In genomic region chr7:12986906-12987305, GRCm38 (mm10) we compare ENCODE assay signal across 21 mouse cellular contexts. TPM values are rescaled to one million over a fixed set of nuclear protein-coding genes. Genes with fewer than 3 reads are reported as not detected.
DNase-seq lines count a peak whose midpoint lies in the region; ATAC-seq and TF ChIP-seq lines count a peak whose summit lies in the region.
"Had no signal": no experiment of that assay in that cellular context is flagged by ENCODE, and none has a peak within 500 bp of the region (broad histone marks: within the 10 kb centered on the region; RNA-seq: fewer than 3 reads in every experiment).

No protein-coding gene starts in this region.

- WGBS in liver, embryonic 11.5 days = 74% methylated on average over 8 of the region's 8 CpGs
- WGBS in liver, embryonic 15.5 days (ENCODE audit: insufficient replicate concordance) = 66% methylated on average over 8 of the region's 8 CpGs
- 85% methylated on average over 8 of the region's 8 CpGs for WGBS in heart, embryonic 10.5 days

- no peaks in the 10 kb centered on the region for H3K27me3 ChIP-seq in liver, embryonic 11.5 days (replicated peaks; ENCODE audit: control insufficient read depth, insufficient read depth, low read length)
- H3K27me3 ChIP-seq in liver, embryonic 15.5 days = no peaks in the 10 kb centered on the region
- no peaks in the 10 kb centered on the region for H3K27me3 ChIP-seq in heart, embryonic 10.5 days (ENCODE audit: insufficient read depth, poor library complexity, severe bottlenecking)
- H3K27me3 ChIP-seq: embryonic facial prominence, embryonic 13.5 days; Patski had no signal

- H3K9me3 ChIP-seq in liver, embryonic 11.5 days (ENCODE audit: control insufficient read depth, low read length) = no peaks in the 10 kb centered on the region
- no peaks in the 10 kb centered on the region for H3K9me3 ChIP-seq in liver, embryonic 15.5 days (replicated peaks)
- no peaks in the 10 kb centered on the region for H3K9me3 ChIP-seq in heart, embryonic 10.5 days
- H3K9me3 ChIP-seq: embryonic facial prominence, embryonic 13.5 days; hindbrain, embryonic 10.5 days had no signal

- no peaks in the 10 kb centered on the region for H3K36me3 ChIP-seq in liver, embryonic 11.5 days (ENCODE audit: control insufficient read depth, insufficient read depth, low read length)
- H3K36me3 ChIP-seq in liver, embryonic 15.5 days (replicated peaks) = no peaks in the 10 kb centered on the region
- peaks cover 8% of the 10 kb centered on the region for H3K36me3 ChIP-seq in heart, embryonic 10.5 days

- peak overlapping the region; percentile 71; the same call in 1 of the 2 replicates for H3K27ac ChIP-seq in liver, embryonic 11.5 days (ENCODE audit: low read depth, low read length)
- H3K27ac ChIP-seq in bone marrow macrophage, adult 2 months (ENCODE audit: insufficient read depth, low read depth, low read length) = peak overlapping the region; percentile 67
- H3K27ac ChIP-seq in liver, embryonic 15.5 days (replicated peaks) = peak overlapping the region; percentile 66; the same call in 1 of the 2 replicates
- no peak overlapping the region for H3K27ac ChIP-seq in heart, embryonic 10.5 days
- H3K27ac ChIP-seq: embryonic facial prominence, embryonic 13.5 days; hindbrain, embryonic 10.5 days; hindbrain, embryonic 14.5 days had no signal

- no peak overlapping the region for H3K4me2 ChIP-seq in liver, embryonic 11.5 days
- H3K4me2 ChIP-seq in liver, embryonic 15.5 days = no peak overlapping the region
- H3K4me2 ChIP-seq: embryonic facial prominence, embryonic 13.5 days; heart, embryonic 11.5 days; hindbrain, embryonic 14.5 days had no signal

- TF ChIP-seq POLR2A in bone marrow macrophage, adult 2 months (IDR thresholded peaks at IDR 0.05; ENCODE audit: borderline replicate concordance, low read depth, low read length) = no peak

- no peak for DNase-seq in liver, embryonic 11.5 days (ENCODE audit: low spot score)
- DNase-seq in liver = no peak
- no peak for DNase-seq in heart, embryonic 10.5 days (ENCODE audit: low spot score)
- no peak for DNase-seq in heart, adult 9 months (ENCODE audit: low spot score in 2 of 2)
- no peak for DNase-seq in embryo, embryonic 10 days (ENCODE audit: low spot score)
- DNase-seq: adrenal gland, adult 8-10 months; adrenal gland, postnatal 36 days; cerebellum, adult 11 months; cerebellum, adult 8-10 months; cerebellum, postnatal 14 days; gastrocnemius, postnatal 36 days; heart, adult 11 months had no signal

- no peak overlapping the region for H3K9ac ChIP-seq in liver, embryonic 11.5 days (ENCODE audit: low read depth, low read length)
- H3K9ac ChIP-seq in liver, embryonic 15.5 days = no peak overlapping the region
- H3K9ac ChIP-seq: embryonic facial prominence, embryonic 13.5 days; hindbrain, embryonic 14.5 days had no signal

- TF ChIP-seq CTCF in bone marrow macrophage, adult 2 months (IDR thresholded peaks at IDR 0.05; ENCODE audit: low read depth, low read length) = no peak

- H3K4me3 ChIP-seq in liver, embryonic 11.5 days (ENCODE audit: low read depth, low read length) = no peak overlapping the region
- no peak overlapping the region for H3K4me3 ChIP-seq in bone marrow macrophage, adult 2 months (ENCODE audit: insufficient read depth, low read length)
- no peak overlapping the region for H3K4me3 ChIP-seq in liver, embryonic 15.5 days (replicated peaks)
- no peak overlapping the region for H3K4me3 ChIP-seq in heart, embryonic 10.5 days
- H3K4me3 ChIP-seq: embryonic facial prominence, embryonic 13.5 days; hindbrain, embryonic 10.5 days had no signal

- H3K4me1 ChIP-seq in liver, embryonic 11.5 days (replicated peaks; ENCODE audit: control insufficient read depth, insufficient read depth, low read length) = peaks cover 13% of the 10 kb centered on the region
- H3K4me1 ChIP-seq in bone marrow macrophage, adult 2 months (ENCODE audit: control insufficient read depth, insufficient read depth, low read length) = peaks cover 24% of the 10 kb centered on the region
- H3K4me1 ChIP-seq in liver, embryonic 15.5 days (replicated peaks) = peaks cover 39% of the 10 kb centered on the region
- no peaks in the 10 kb centered on the region for H3K4me1 ChIP-seq in heart, embryonic 10.5 days
- H3K4me1 ChIP-seq: embryonic facial prominence, embryonic 13.5 days; hindbrain, embryonic 10.5 days had no signal

- ATAC-seq in liver, embryonic 11.5 days (replicated peaks; ENCODE audit: low FRiP score) = no peak
- no peak for ATAC-seq in liver, embryonic 15.5 days (ENCODE audit: insufficient read depth)
- ATAC-seq: forebrain, embryonic 14.5 days; Patski had no signal

RNA-seq across cellular contexts. Expression of gene Zfp446, which starts 9.3 kb away (rescaled TPM):
- 6.9 and 7.0 TPM in 2 replicates for polyA plus RNA-seq in liver, embryonic 11.5 days (2014; fragmentation: Nextera tagmentation; extraction: Ambion mirVana)
- polyA plus RNA-seq in bone marrow macrophage, adult 2 months (2012; ENCODE audit: insufficient read depth, insufficient read length, missing spikeins) = 2.6 and 3.6 TPM in 2 replicates
- polyA plus RNA-seq in liver, embryonic 15.5 days (2015; fragmentation: Nextera tagmentation; extraction: Ambion mirVana) = 2.2 and 2.6 TPM in 2 replicates
- polyA plus RNA-seq in heart, embryonic 10.5 days (2016; fragmentation: Nextera tagmentation; extraction: Ambion mirVana) = 8.2 and 8.4 TPM in 2 replicates

RNA-seq across cellular contexts. Expression of gene Slc27a5, which starts 11.1 kb away (rescaled TPM):
- polyA plus RNA-seq in liver, embryonic 11.5 days (2014; fragmentation: Nextera tagmentation; extraction: Ambion mirVana) = 0.52 and 1.1 TPM in 2 replicates
- not detected in 2 replicates for polyA plus RNA-seq in bone marrow macrophage, adult 2 months (2012; ENCODE audit: insufficient read depth, insufficient read length, missing spikeins)
- 17.2 and 22.1 TPM in 2 replicates for polyA plus RNA-seq in liver, embryonic 15.5 days (2015; fragmentation: Nextera tagmentation; extraction: Ambion mirVana)
- not detected in 2 replicates for polyA plus RNA-seq in heart, embryonic 10.5 days (2016; fragmentation: Nextera tagmentation; extraction: Ambion mirVana)
- polyA plus RNA-seq: heart, embryonic 11.5 days; heart, embryonic 16.5 days had no signal

RNA-seq across cellular contexts. Expression of gene Trim28, which starts 12.0 kb away (rescaled TPM):
- polyA plus RNA-seq in liver, embryonic 11.5 days (2014; fragmentation: Nextera tagmentation; extraction: Ambion mirVana) = 339 and 346 TPM in 2 replicates
- polyA plus RNA-seq in bone marrow macrophage, adult 2 months (2012; ENCODE audit: insufficient read depth, insufficient read length, missing spikeins) = 165 and 177 TPM in 2 replicates
- 75.3 and 89.4 TPM in 2 replicates for polyA plus RNA-seq in liver, embryonic 15.5 days (2015; fragmentation: Nextera tagmentation; extraction: Ambion mirVana)
- 219 and 367 TPM in 2 replicates for polyA plus RNA-seq in heart, embryonic 10.5 days (2016; fragmentation: Nextera tagmentation; extraction: Ambion mirVana)

RNA-seq across cellular contexts. Expression of gene Zfp324, which starts 21.3 kb away (rescaled TPM):
- polyA plus RNA-seq in liver, embryonic 11.5 days (2014; fragmentation: Nextera tagmentation; extraction: Ambion mirVana) = 6.6 and 7.7 TPM in 2 replicates
- 3.8 and 3.9 TPM in 2 replicates for polyA plus RNA-seq in bone marrow macrophage, adult 2 months (2012; ENCODE audit: insufficient read depth, insufficient read length, missing spikeins)
- 2.5 and 2.7 TPM in 2 replicates for polyA plus RNA-seq in liver, embryonic 15.5 days (2015; fragmentation: Nextera tagmentation; extraction: Ambion mirVana)
- 7.8 and 8.4 TPM in 2 replicates for polyA plus RNA-seq in heart, embryonic 10.5 days (2016; fragmentation: Nextera tagmentation; extraction: Ambion mirVana)

RNA-seq across cellular contexts. Expression of gene Zbtb45, which starts 22.9 kb away (rescaled TPM):
- 27.5 and 27.9 TPM in 2 replicates for polyA plus RNA-seq in liver, embryonic 11.5 days (2014; fragmentation: Nextera tagmentation; extraction: Ambion mirVana)
- 15.6 and 17.3 TPM in 2 replicates for polyA plus RNA-seq in bone marrow macrophage, adult 2 months (2012; ENCODE audit: insufficient read depth, insufficient read length, missing spikeins)
- 11.8 and 13.3 TPM in 2 replicates for polyA plus RNA-seq in liver, embryonic 15.5 days (2015; fragmentation: Nextera tagmentation; extraction: Ambion mirVana)
- polyA plus RNA-seq in heart, embryonic 10.5 days (2016; fragmentation: Nextera tagmentation; extraction: Ambion mirVana) = 18.2 and 20.8 TPM in 2 replicates
